Mouse (Mus musculus): ENCODE results near the gene Fam181a. TPM values are rescaled to one million over a fixed set of nuclear protein-coding genes. Genes with fewer than 3 reads are reported as not detected.

The Fam181a gene
- polyA plus RNA-seq, 1 experiment from 2014 or later: not detected

Other genes starting within 250 kb of the Fam181a start
- gene Prima1, start 68.8 kb upstream of the Fam181a start, polyA plus RNA-seq (2014; fragmentation: Nextera tagmentation; extraction: Ambion mirVana): 3.4 and 3.5 TPM in 2 replicates
- 22.0 and 22.3 TPM in 2 replicates for gene Asb2, start 45.0 kb downstream of the Fam181a start, polyA plus RNA-seq (2014; fragmentation: Nextera tagmentation; extraction: Ambion mirVana)
- gene Otub2, start 77.7 kb downstream of the Fam181a start, polyA plus RNA-seq (2014; fragmentation: Nextera tagmentation; extraction: Ambion mirVana): 6.5 and 7.2 TPM in 2 replicates
- gene 9330161L09Rik, start 96.8 kb downstream of the Fam181a start, polyA plus RNA-seq (2014; fragmentation: Nextera tagmentation; extraction: Ambion mirVana): 0.25 and 0.87 TPM in 2 replicates
- gene Ddx24, start 114.9 kb downstream of the Fam181a start, polyA plus RNA-seq (2014; fragmentation: Nextera tagmentation; extraction: Ambion mirVana): 89.4 and 91.4 TPM in 2 replicates
- gene Ifi27, start 123.2 kb downstream of the Fam181a start, polyA plus RNA-seq (2014; fragmentation: Nextera tagmentation; extraction: Ambion mirVana): 46.6 and 55.7 TPM in 2 replicates
- gene Ifi27l2a, start 132.7 kb downstream of the Fam181a start, polyA plus RNA-seq (2014; fragmentation: Nextera tagmentation; extraction: Ambion mirVana): 16.9 and 17.1 TPM in 2 replicates
- 1.3 and 2.0 TPM in 2 replicates for gene Ifi27l2b, start 146.2 kb downstream of the Fam181a start, polyA plus RNA-seq (2014; fragmentation: Nextera tagmentation; extraction: Ambion mirVana)
- gene Ppp4r4, start 221.3 kb downstream of the Fam181a start, polyA plus RNA-seq (2014; fragmentation: Nextera tagmentation; extraction: Ambion mirVana): 1.9 TPM in 2 replicates

All from stomach, embryonic 14.5 days (tissue).